Mouse (Mus musculus) MEL (cell line): ENCODE data around the gene Spint2. TPM values are rescaled to one million over a fixed set of nuclear protein-coding genes. Genes with fewer than 3 reads are reported as not detected.
"Not testable (repeated sequence)": the region's sequence is repeated elsewhere in the genome, so short reads cannot be mapped to it uniquely, and the experiment has no call there.

Source experiments
- DNase-seq: peaks from one replicate; pipeline ENCODE4 v3.0.0; 2011; ENCODE audit warnings: low read depth, low spot score
- H3K27ac ChIP-seq: 2 replicates; pipeline ENCODE4 v1.5.1; 2012; ENCODE audit warnings: low read depth, mild to moderate bottlenecking, control low read depth, low read length, moderate library complexity; ENCODE audit not compliant: control insufficient read depth
- H3K27me3 ChIP-seq, 2 experiments: fragments of 150-350 bp in 1 of 2; sonication (generic) in 1 of 2; 2 replicates each; pipeline ENCODE4 v1.6.1; 2012; ENCODE audit warnings: low read length in 2 of 2, mild to moderate bottlenecking in 2 of 2, improper control_type of control experiment in 1 of 2, moderate library complexity in 1 of 2; ENCODE audit not compliant: insufficient read depth in 2 of 2, control insufficient read depth in 1 of 2
- H3K36me3 ChIP-seq, 2 experiments: 2 replicates each; pipeline ENCODE4 v1.6.1; 2012 to 2014; ENCODE audit warnings: low read length in 2 of 2, improper control_type of control experiment in 1 of 2, inconsistent platforms in 1 of 2, mild to moderate bottlenecking in 1 of 2; ENCODE audit not compliant: insufficient read depth in 2 of 2, control insufficient read depth in 1 of 2
- H3K4me1 ChIP-seq, 2 experiments: fragments of 150-350 bp in 1 of 2; sonication (generic) in 1 of 2; 2 replicates each; pipeline ENCODE4 v1.6.1; 2012; ENCODE audit warnings: low read length in 2 of 2, improper control_type of control experiment in 1 of 2, mild to moderate bottlenecking in 1 of 2; ENCODE audit not compliant: insufficient read depth in 2 of 2, control insufficient read depth in 1 of 2
- H3K4me3 ChIP-seq, 2 experiments: fragments of 150-350 bp in 1 of 2; sonication (generic) in 1 of 2; 2 replicates each; pipeline ENCODE4 v1.5.1; 2012; ENCODE audit warnings: low read depth in 2 of 2, low read length in 2 of 2, mild to moderate bottlenecking in 2 of 2, moderate library complexity in 2 of 2, control low read depth in 1 of 2, improper control_type of control experiment in 1 of 2; ENCODE audit not compliant: control insufficient read depth in 1 of 2, insufficient read depth in 1 of 2
- H3K79me2 ChIP-seq: 2 replicates; pipeline ENCODE4 v1.6.1; 2012; ENCODE audit warnings: mild to moderate bottlenecking, low read length, moderate library complexity; ENCODE audit not compliant: control insufficient read depth, poor library complexity, insufficient read depth
- H3K9ac ChIP-seq: 2 replicates; pipeline ENCODE4 v1.6.1; 2012; ENCODE audit warnings: low read depth, mild to moderate bottlenecking, control low read depth, low read length, moderate library complexity; ENCODE audit not compliant: control insufficient read depth, poor library complexity, severe bottlenecking
- H3K9me3 ChIP-seq: fragments of 150-350 bp; sonication (generic); replicated peaks from 2 replicates; pipeline ENCODE4 v1.6.1; 2012; ENCODE audit warnings: mild to moderate bottlenecking, low read length, improper control_type of control experiment, moderate library complexity; ENCODE audit not compliant: insufficient read depth
- CTCF ChIP-seq, 3 experiments: IDR thresholded peaks in 2 of 3; conservative IDR thresholded peaks in 1 of 3; 2 replicates each; pipeline ENCODE4 v1.5.1; 2011 to 2012; ENCODE audit warnings: low read length in 3 of 3, low read depth in 2 of 3, mild to moderate bottlenecking in 2 of 3, improper control_type of control experiment in 1 of 3, inconsistent platforms in 1 of 3, mixed read lengths in 1 of 3, moderate library complexity in 1 of 3; ENCODE audit not compliant: control insufficient read depth in 1 of 3, insufficient read depth in 1 of 3, poor library complexity in 1 of 3, severe bottlenecking in 1 of 3
- E2F4 ChIP-seq: IDR thresholded peaks from 2 replicates; pipeline ENCODE4 v1.6.1; 2011; ENCODE audit warnings: low read depth, low read length, improper control_type of control experiment, borderline replicate concordance
- ELF1 ChIP-seq: IDR thresholded peaks from 2 replicates; pipeline ENCODE4 v1.6.1; 2014; ENCODE audit warnings: low read depth, mild to moderate bottlenecking, inconsistent platforms, low read length, improper control_type of control experiment, moderate library complexity
- ETS1 ChIP-seq: IDR thresholded peaks from 2 replicates; pipeline ENCODE4 v1.6.1; 2012; ENCODE audit warnings: low read depth, mild to moderate bottlenecking, inconsistent platforms, low read length, improper control_type of control experiment, moderate library complexity
- GABPA ChIP-seq: IDR thresholded peaks from 2 replicates; pipeline ENCODE4 v1.6.1; 2012; ENCODE audit warnings: low read depth, mild to moderate bottlenecking, inconsistent platforms, low read length, improper control_type of control experiment, moderate library complexity
- HCFC1 ChIP-seq: IDR thresholded peaks from 2 replicates; pipeline ENCODE4 v1.6.1; 2012; ENCODE audit warnings: low read depth, mild to moderate bottlenecking, inconsistent platforms, low read length, improper control_type of control experiment, moderate library complexity
- JUND ChIP-seq: IDR thresholded peaks from 2 replicates; pipeline ENCODE4 v1.6.1; 2011; ENCODE audit warnings: low read depth, mild to moderate bottlenecking, improper control_type of control experiment, low read length
- KAT2A ChIP-seq: conservative IDR thresholded peaks from 2 replicates; pipeline ENCODE4 v1.6.1; 2012; ENCODE audit warnings: low read depth, low read length, improper control_type of control experiment, inconsistent platforms
- MAX ChIP-seq: IDR thresholded peaks from 2 replicates; pipeline ENCODE4 v1.6.1; 2011; ENCODE audit warnings: low read length, improper control_type of control experiment
- MAZ ChIP-seq: IDR thresholded peaks from 2 replicates; pipeline ENCODE4 v1.6.1; 2012; ENCODE audit warnings: low read depth, mild to moderate bottlenecking, inconsistent platforms, low read length, improper control_type of control experiment
- MYC ChIP-seq: IDR thresholded peaks from 2 replicates; pipeline ENCODE4 v1.6.1; 2011; ENCODE audit warnings: low read depth, mild to moderate bottlenecking, low read length, improper control_type of control experiment, moderate library complexity
- RAD21 ChIP-seq: IDR thresholded peaks from 2 replicates; pipeline ENCODE4 v1.6.1; 2011; ENCODE audit warnings: mild to moderate bottlenecking, low read depth, low read length, improper control_type of control experiment
- RCOR1 ChIP-seq: IDR thresholded peaks from 2 replicates; pipeline ENCODE4 v1.6.1; 2012; ENCODE audit warnings: low read depth, mild to moderate bottlenecking, inconsistent platforms, low read length, improper control_type of control experiment
- SIN3A ChIP-seq: IDR thresholded peaks from 2 replicates; pipeline ENCODE4 v1.6.1; 2012; ENCODE audit warnings: low read length, improper control_type of control experiment, inconsistent platforms
- SMC3 ChIP-seq: IDR thresholded peaks from 2 replicates; pipeline ENCODE4 v1.6.1; 2011; ENCODE audit warnings: low read depth, low read length, improper control_type of control experiment
- TBP ChIP-seq: IDR thresholded peaks from 2 replicates; pipeline ENCODE4 v1.8.0; 2011; ENCODE audit warnings: low read depth, low read length, improper control_type of control experiment
- TCF12 ChIP-seq: IDR thresholded peaks from 2 replicates; pipeline ENCODE4 v1.6.1; 2014; ENCODE audit warnings: low read depth, mild to moderate bottlenecking, inconsistent platforms, low read length, improper control_type of control experiment, moderate library complexity
- UBTF ChIP-seq: IDR thresholded peaks from 2 replicates; pipeline ENCODE4 v1.6.1; 2012; ENCODE audit warnings: low read depth, mild to moderate bottlenecking, inconsistent platforms, low read length, improper control_type of control experiment, moderate library complexity, borderline replicate concordance; ENCODE audit not compliant: insufficient read depth
- USF2 ChIP-seq, 2 experiments: IDR thresholded peaks; 2 replicates each; pipeline ENCODE4 v1.6.1; 2011 to 2012; ENCODE audit warnings: improper control_type of control experiment in 2 of 2, low read length in 2 of 2, borderline replicate concordance in 1 of 2, inconsistent platforms in 1 of 2, low read depth in 1 of 2, mild to moderate bottlenecking in 1 of 2; ENCODE audit not compliant: insufficient read depth in 1 of 2
- ZC3H11A ChIP-seq: IDR thresholded peaks from 2 replicates; pipeline ENCODE4 v1.6.1; 2012; ENCODE audit warnings: low read depth, mild to moderate bottlenecking, inconsistent platforms, low read length, improper control_type of control experiment
- ZKSCAN1 ChIP-seq: IDR thresholded peaks from 2 replicates; pipeline ENCODE4 v1.6.1; 2012; ENCODE audit warnings: low read depth, mild to moderate bottlenecking, inconsistent platforms, low read length, improper control_type of control experiment, moderate library complexity
- ZMIZ1 ChIP-seq: IDR thresholded peaks from 2 replicates; pipeline ENCODE4 v1.6.1; 2012; ENCODE audit warnings: low read depth, mild to moderate bottlenecking, inconsistent platforms, low read length, improper control_type of control experiment, moderate library complexity
- ZNF384 ChIP-seq: IDR thresholded peaks from 2 replicates; pipeline ENCODE4 v1.6.1; 2012; ENCODE audit warnings: low read depth, mild to moderate bottlenecking, inconsistent platforms, low read length, improper control_type of control experiment
- polyA plus RNA-seq, 2 experiments: library from polyadenylated mRNA; stranded (reverse) in 1 of 2; unstranded in 1 of 2; fragments of >175 nt in 1 of 2; fragments of >200 nt in 1 of 2; gene quantifications; 2 replicates each; pipeline versions ENCODE4 v1.2.1 to v1.2.4; 2012; ENCODE audit warnings: low replicate concordance in 2 of 2, low read depth in 1 of 2; ENCODE audit not compliant: insufficient read length in 2 of 2, insufficient read depth in 1 of 2, missing spikeins in 1 of 2
- total RNA-seq: library from RNA; depleted of rRNA; stranded (reverse); fragments of 300-350 nt; gene quantifications from 2 replicates; pipeline ENCODE4 v1.2.3, GENCODE M21; 2012; rRNA removed

Gene Spint2
- total and polyA plus RNA-seq, 3 experiments: 78.1 to 131 TPM; not detected in 1

DNA sequence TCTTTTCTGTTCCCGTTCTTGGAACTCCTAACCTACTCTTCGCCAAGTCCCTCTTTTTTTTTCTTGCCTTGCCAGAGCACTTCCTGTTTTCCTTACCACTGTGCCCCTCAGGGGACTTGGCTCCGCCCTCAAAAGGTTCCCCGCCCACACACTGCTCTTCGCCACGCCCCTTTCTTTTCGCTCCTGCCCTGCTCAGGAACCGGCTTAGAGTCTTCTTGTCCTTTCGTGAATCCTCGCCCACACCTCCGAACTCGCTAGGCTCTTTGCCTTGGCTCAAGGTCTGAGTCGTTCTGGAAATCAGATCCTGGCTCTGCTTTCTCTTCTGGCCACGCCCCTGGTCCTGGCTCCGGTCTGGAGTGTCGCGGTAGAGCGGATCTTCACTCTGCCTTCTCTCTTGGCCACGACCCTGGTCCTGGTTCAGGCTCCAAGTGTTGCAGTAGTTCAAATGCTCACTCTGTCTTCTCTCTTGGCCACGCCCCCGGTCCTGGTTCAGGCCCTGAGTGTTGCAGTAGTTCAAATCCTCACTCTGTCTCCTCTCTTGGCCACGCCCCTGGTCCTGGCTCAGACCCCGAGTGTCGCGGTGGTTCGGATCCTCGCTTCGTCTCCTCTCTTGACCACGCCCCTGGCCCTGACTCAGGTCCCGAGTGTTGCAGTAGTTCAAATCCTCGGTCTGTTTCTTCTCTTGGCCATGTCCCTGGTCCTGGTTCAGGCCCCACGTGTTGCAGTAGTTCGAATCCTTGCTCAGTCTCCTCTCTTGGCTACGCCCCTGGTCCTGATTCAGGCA, 70.1 kb downstream of the Spint2 start (continued):
- TF ChIP-seq UBTF (no peak), USF2 (IDR thresholded peaks at IDR 0.05; ENCODE audit: borderline replicate concordance in 1 of 2, insufficient read depth in 1 of 2, low read depth in 1 of 2, low read length in 2 of 2) (no peak), RAD21 (no peak), SIN3A (peak; percentile 52; the same call in 1 of the 2 replicates), TCF12 (no peak), SMC3 (no peak), KAT2A (no peak), ZMIZ1 (no peak), MAX (peak; percentile 38; the same call in 1 of the 2 replicates), JUND (no peak), GABPA (no peak), ETS1 (no peak), E2F4 (no peak), TBP (no peak), ZKSCAN1 (no peak), HCFC1 (0 out of 2 replicates have a peak, but pooled peaks have one; percentile 40), ZNF384 (peak; percentile 93), ZC3H11A (no peak), MYC (no peak), CTCF (IDR thresholded peaks at IDR 0.05 in 2 of 3, conservative IDR thresholded peaks at IDR 0.05 in 1 of 3; ENCODE audit: control insufficient read depth in 1 of 3, insufficient read depth in 1 of 3, low read depth in 2 of 3, low read length in 3 of 3, poor library complexity in 1 of 3, severe bottlenecking in 1 of 3) (no peak), ELF1 (peak; percentile 85), RCOR1 (no peak)

DNA sequence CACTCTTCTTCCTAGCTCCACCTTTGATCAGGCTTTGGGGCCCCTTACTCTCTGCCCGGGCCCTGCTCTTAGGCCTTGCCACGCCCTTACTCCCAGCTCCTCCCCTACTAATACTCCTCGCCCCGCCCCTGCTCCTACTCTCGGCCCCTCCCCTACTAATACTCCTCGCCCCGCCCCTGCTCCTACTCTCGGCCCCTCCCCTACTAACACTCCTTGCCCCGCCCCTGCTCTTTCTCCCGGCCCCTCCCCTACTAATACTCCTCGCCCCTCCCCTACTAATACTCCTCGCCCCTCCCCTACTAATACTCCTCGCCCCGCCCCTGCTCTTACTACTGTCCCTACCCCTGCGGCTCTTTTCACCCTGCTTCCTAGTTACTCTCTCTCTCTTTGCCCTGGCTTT, 70.7 kb downstream of the Spint2 start:
- peak overlapping the region; percentile 48; the same call in 1 of the 2 replicates for H3K9ac ChIP-seq
- DNase-seq: peak; percentile 75

More for the DNA sequence above, 70.7 kb downstream of the Spint2 start:
- peak overlapping the region; percentile 52 to 59 for H3K4me3 ChIP-seq
- peak overlapping the region; percentile 94 for H3K27ac ChIP-seq
- not testable (repeated sequence) for H3K9me3 ChIP-seq, H3K4me1 ChIP-seq, H3K79me2 ChIP-seq, H3K27me3 ChIP-seq, H3K36me3 ChIP-seq
- peak; percentile 85; the same call in 1 of the 2 replicates for TF ChIP-seq MAZ

Other genes with a start within 250 kb of the Spint2 start
- 0.16 and 0.27 TPM in 2 replicates for gene Ryr1, start 156.7 kb downstream of the Spint2 start, total RNA-seq
- gene Ryr1, start 156.7 kb downstream of the Spint2 start, polyA plus RNA-seq: under 1 TPM in 1 of 2 experiments, not detected in 1; 0.54 TPM
- 0.46 and 0.56 TPM in 2 replicates for gene Rasgrp4, start 147.1 kb downstream of the Spint2 start, total RNA-seq
- gene Rasgrp4, start 147.1 kb downstream of the Spint2 start, polyA plus RNA-seq: 1 to 10 TPM in 1 of 2 experiments, not detected in 1; 1.9 TPM
- 11.2 and 14.3 TPM in 2 replicates for gene Fam98c, start 125.7 kb downstream of the Spint2 start, total RNA-seq
- 10 to 100 TPM in 1 of 2 experiments, not detected in 1; 32.0 TPM for gene Fam98c, start 125.7 kb downstream of the Spint2 start, polyA plus RNA-seq
- 0.07 and 0.19 TPM in 2 replicates for gene Ggn, start 111.7 kb downstream of the Spint2 start, total RNA-seq
- gene Ggn, start 111.7 kb downstream of the Spint2 start, polyA plus RNA-seq: 1 to 10 TPM in 1 of 2 experiments, not detected in 1; 1.0 TPM
- gene Spred3, start 111.5 kb downstream of the Spint2 start, total RNA-seq: 0.42 and 0.62 TPM in 2 replicates
- 1 to 10 TPM in 1 of 2 experiments, not detected in 1; 3.9 TPM for gene Spred3, start 111.5 kb downstream of the Spint2 start, polyA plus RNA-seq
- 159 and 169 TPM in 2 replicates for gene Psmd8, start 101.2 kb downstream of the Spint2 start, total RNA-seq
- 100 to 1,000 TPM in 1 of 2 experiments, not detected in 1; 196 TPM for gene Psmd8, start 101.2 kb downstream of the Spint2 start, polyA plus RNA-seq
- gene Catsperg1, start 67.9 kb downstream of the Spint2 start, total RNA-seq: 0.20 and 0.23 TPM in 2 replicates
- gene Catsperg1, start 67.9 kb downstream of the Spint2 start, polyA plus RNA-seq: under 1 TPM in 1 of 2 experiments, not detected in 1; 0.31 TPM
- gene Kcnk6, start 49.4 kb downstream of the Spint2 start, total RNA-seq: 1.4 and 2.0 TPM in 2 replicates
- 1 to 10 TPM in 1 of 2 experiments, not detected in 1; 5.2 TPM for gene Kcnk6, start 49.4 kb downstream of the Spint2 start, polyA plus RNA-seq
- gene Yif1b, start 43.6 kb downstream of the Spint2 start, total RNA-seq: 88.6 and 94.8 TPM in 2 replicates
- 100 to 1,000 TPM in 1 of 2 experiments, not detected in 1; 143 TPM for gene Yif1b, start 43.6 kb downstream of the Spint2 start, polyA plus RNA-seq
- gene 2200002D01Rik, start 33.4 kb downstream of the Spint2 start, total RNA-seq: 3.8 and 5.4 TPM in 2 replicates
- gene 2200002D01Rik, start 33.4 kb downstream of the Spint2 start, polyA plus RNA-seq: under 1 TPM in 1 of 2 experiments, not detected in 1; 0.85 TPM
- gene Ppp1r14a, start 7.4 kb upstream of the Spint2 start, total RNA-seq: 3.8 and 3.9 TPM in 2 replicates
- 1 to 10 TPM in 1 of 2 experiments, not detected in 1; 7.1 TPM for gene Ppp1r14a, start 7.4 kb upstream of the Spint2 start, polyA plus RNA-seq
- gene Dpf1, start 22.0 kb upstream of the Spint2 start, total RNA-seq: 8.4 and 10.2 TPM in 2 replicates
- gene Dpf1, start 22.0 kb upstream of the Spint2 start, polyA plus RNA-seq: 10 to 100 TPM in 1 of 2 experiments, not detected in 1; 17.3 TPM
- 14.1 and 14.9 TPM in 2 replicates for gene Sipa1l3, start 236.7 kb upstream of the Spint2 start, total RNA-seq
- 10 to 100 TPM in 1 of 2 experiments, not detected in 1; 49.4 TPM for gene Sipa1l3, start 236.7 kb upstream of the Spint2 start, polyA plus RNA-seq